Mouse (Mus musculus) thymus, postnatal 25 days (tissue): ENCODE measurements around the gene Tmtc2.

ENCODE experiments used
- DNase-seq: peaks from one replicate; pipeline ENCODE4 v3.0.0; 2022

Tmtc2 gene

GRCm38 (mm10) chr10:105144382-105144781 lies 429.9 kb downstream of the Tmtc2 start:
- DNase-seq: no peak

- DNase-seq: no peak
Measured at GRCm38 (mm10) chr10:105142201-105142600, 432.1 kb downstream of the Tmtc2 start.
